Mouse (Mus musculus) intestine, embryonic 16.5 days (tissue): ENCODE results near the gene Hspb9. TPM values are rescaled to one million over a fixed set of nuclear protein-coding genes. Genes with fewer than 3 reads are reported as not detected.
A peak's percentile ranks its signal among the peaks of the same experiment; 100 is the strongest.

Source experiments
- ATAC-seq: fragments of 200-750 bp; cut with Nextera tagmentation; 2 replicates; pipeline ENCODE4 v1.8.0; 2017; ENCODE audit warnings: moderate TSS enrichment, moderate library complexity
- H3K27ac ChIP-seq: fragments of 300-500 bp; sonication (generic); 2 replicates; pipeline ENCODE4 v1.5.1; 2014; ENCODE audit warnings: mild to moderate bottlenecking, low read length
- H3K27me3 ChIP-seq: fragments of 300-500 bp; sonication (generic); replicated peaks from 2 replicates; pipeline ENCODE4 v1.6.1; 2014; ENCODE audit warnings: low read length, control low read depth, mixed read lengths; ENCODE audit not compliant: control insufficient read depth, insufficient read depth
- H3K36me3 ChIP-seq: fragments of 300-500 bp; sonication (generic); 2 replicates; pipeline ENCODE4 v1.6.1; 2014; ENCODE audit warnings: low read length, control low read depth; ENCODE audit not compliant: control insufficient read depth, insufficient read depth
- H3K4me1 ChIP-seq: fragments of 300-500 bp; sonication (generic); 2 replicates; pipeline ENCODE4 v1.6.1; 2014; ENCODE audit warnings: low read length, control low read depth, mixed read lengths; ENCODE audit not compliant: control insufficient read depth, insufficient read depth
- H3K4me2 ChIP-seq: fragments of 300-500 bp; sonication (generic); 2 replicates; pipeline ENCODE4 v1.6.1; 2014; ENCODE audit warnings: low read depth, low read length, control low read depth
- H3K4me3 ChIP-seq: fragments of 300-500 bp; sonication (generic); 2 replicates; pipeline ENCODE4 v1.5.1; 2014; ENCODE audit warnings: mild to moderate bottlenecking, low read length
- H3K9ac ChIP-seq: fragments of 300-500 bp; sonication (generic); 2 replicates; pipeline ENCODE4 v1.6.1; 2014; ENCODE audit warnings: low read depth, low read length
- H3K9me3 ChIP-seq: fragments of 300-500 bp; sonication (generic); 2 replicates; pipeline ENCODE4 v1.6.1; 2016; ENCODE audit warnings: low read length, control low read depth; ENCODE audit not compliant: control insufficient read depth
- WGBS: fragments of 180-500 bp; shearing (Covaris S2); extraction: QIAGEN DNeasy Blood & Tissue Kit; methylation state at CpG from one replicate; pipeline ENCODE4 v1.1.7; 2014; 5-methylcytosine and 5-hydroxymethylcytosine counted together
- polyA plus RNA-seq: library from polyadenylated mRNA; unstranded; fragments of >200 nt; fragmentation: Nextera tagmentation; extraction: Ambion mirVana; gene quantifications from 2 replicates; pipeline ENCODE4 v1.2.1, GENCODE M21; 2015

The Hspb9 gene
- polyA plus RNA-seq, 1 experiment from 2014 or later: not detected

- no peaks in the 10 kb centered on the region for H3K9me3 ChIP-seq
- peak overlapping the region; percentile 60 for H3K4me2 ChIP-seq
- H3K4me1 ChIP-seq: peaks cover 10% of the 10 kb centered on the region
- no peak overlapping the region for H3K27ac ChIP-seq
- no peak overlapping the region for H3K9ac ChIP-seq
- 2% methylated on average over 35 of the region's 35 CpGs for WGBS
- peaks cover 30% of the 10 kb centered on the region for H3K27me3 ChIP-seq
- ATAC-seq: peak; percentile 37; the same call in 1 of the 2 replicates
- peak overlapping the region; percentile 43 for H3K4me3 ChIP-seq
- no peaks in the 10 kb centered on the region for H3K36me3 ChIP-seq
Observed at GRCm38 (mm10) chr11:100758707-100759610, 45.3 kb downstream of the Hspb9 start.

- Histone ChIP-seq H3K27ac (no peak within 1 kb of the TSS), H3K4me1 (peaks cover 10% of the 10 kb centered on the region), H3K27me3 (peaks cover 30% of the 10 kb centered on the region), H3K9me3 (no peaks in the 10 kb centered on the region), H3K36me3 (no peaks in the 10 kb centered on the region), H3K9ac (no peak within 1 kb of the TSS), H3K4me2 (peak within 1 kb of the TSS; percentile 60), H3K4me3 (peak within 1 kb of the TSS; percentile 43)
- WGBS: 1% methylated on average over 50 of the region's 51 CpGs
- no peak for ATAC-seq
Observed at GRCm38 (mm10) chr11:100759611-100760233, 46.1 kb downstream of the Hspb9 start, which contains the start of gene Kcnh4. Kcnh4 (minus strand) TSS chr11:100759942.

GRCm38 (mm10) chr11:100761547-100762045, 47.9 kb downstream of the Hspb9 start:
- peaks cover 30% of the 10 kb centered on the region for H3K27me3 ChIP-seq
- peak overlapping the region; percentile 53 for H3K4me3 ChIP-seq
- H3K36me3 ChIP-seq: no peaks in the 10 kb centered on the region
- H3K9ac ChIP-seq: peak overlapping the region; percentile 61; the same call in 1 of the 2 replicates
- no peaks in the 10 kb centered on the region for H3K9me3 ChIP-seq
- H3K4me1 ChIP-seq: peaks cover 10% of the 10 kb centered on the region
- under 1% methylated on average over 27 of the region's 27 CpGs for WGBS
- H3K4me2 ChIP-seq: peak overlapping the region; percentile 86
- H3K27ac ChIP-seq: no peak overlapping the region
- ATAC-seq: peak; percentile 60

GRCm38 (mm10) chr11:100762831-100763230, 49.2 kb downstream of the Hspb9 start, which contains the start of gene Hcrt:
Hcrt (minus strand) TSS chr11:100762931.
- H3K4me3 ChIP-seq: peak within 1 kb of the TSS; percentile 53
- peak within 1 kb of the TSS; percentile 61; the same call in 1 of the 2 replicates for H3K9ac ChIP-seq
- peak within 1 kb of the TSS; percentile 86 for H3K4me2 ChIP-seq
- H3K27ac ChIP-seq: no peak within 1 kb of the TSS
- peaks cover 10% of the 10 kb centered on the region for H3K4me1 ChIP-seq
- no peak for ATAC-seq
- H3K36me3 ChIP-seq: no peaks in the 10 kb centered on the region
- H3K9me3 ChIP-seq: no peaks in the 10 kb centered on the region
- H3K27me3 ChIP-seq: peaks cover 30% of the 10 kb centered on the region
- WGBS: 79% methylated on average over 7 of the region's 7 CpGs

Other genes starting within 250 kb of the Hspb9 start
- 4.0 TPM in 2 replicates for gene Klhl11, start 241.1 kb upstream of the Hspb9 start, polyA plus RNA-seq
- 131 and 132 TPM in 2 replicates for gene Acly, start 185.8 kb upstream of the Hspb9 start, polyA plus RNA-seq
- 0.24 and 0.45 TPM in 2 replicates for gene Ttc25, start 168.2 kb upstream of the Hspb9 start, polyA plus RNA-seq
- gene Cnp, start 138.9 kb upstream of the Hspb9 start, polyA plus RNA-seq: 27.7 and 28.4 TPM in 2 replicates
- gene Nkiras2, start 94.6 kb upstream of the Hspb9 start, polyA plus RNA-seq: 80.8 and 83.6 TPM in 2 replicates
- gene Dnajc7, start 93.7 kb upstream of the Hspb9 start, polyA plus RNA-seq: 171 and 184 TPM in 2 replicates
- 0.20 and 0.31 TPM in 2 replicates for gene Zfp385c, start 21.4 kb upstream of the Hspb9 start, polyA plus RNA-seq
- gene Dhx58, start 9.6 kb upstream of the Hspb9 start, polyA plus RNA-seq: 3.4 TPM in 2 replicates
- gene Kat2a, start 1.4 kb upstream of the Hspb9 start, polyA plus RNA-seq: 38.7 and 40.7 TPM in 2 replicates
- gene Rab5c, start 24.4 kb downstream of the Hspb9 start, polyA plus RNA-seq: 41.1 and 41.6 TPM in 2 replicates
- gene Kcnh4, start 46.1 kb downstream of the Hspb9 start, polyA plus RNA-seq: 0.12 and 0.15 TPM in 2 replicates
- gene Hcrt, start 49.1 kb downstream of the Hspb9 start, polyA plus RNA-seq: not detected in 2 replicates
- gene Ghdc, start 57.1 kb downstream of the Hspb9 start, polyA plus RNA-seq: 6.5 and 6.7 TPM in 2 replicates
- 20.5 and 22.8 TPM in 2 replicates for gene Stat5b, start 136.9 kb downstream of the Hspb9 start, polyA plus RNA-seq
- gene Stat5a, start 145.5 kb downstream of the Hspb9 start, polyA plus RNA-seq: 5.8 and 6.2 TPM in 2 replicates
- 48.9 and 53.2 TPM in 2 replicates for gene Stat3, start 225.7 kb downstream of the Hspb9 start, polyA plus RNA-seq